Mouse (Mus musculus) cerebellum, adult 2 months (tissue): ENCODE measurements at regions not wholly inside any gene's neighbourhood (a gene's known extent, or its start where the extent isn't known, plus 50 kb on each side); places are given as distances from the start of the nearest gene placed in this dataset.

Experiments used
- CTCF ChIP-seq: fragments of 200-500 bp; IDR thresholded peaks from 2 replicates; pipeline ENCODE4 v1.5.1; 2011; ENCODE audit warnings: low read depth, mild to moderate bottlenecking, control low read depth, low read length, moderate library complexity, borderline replicate concordance; ENCODE audit not compliant: insufficient read depth
- POLR2A ChIP-seq: fragments of 200-500 bp; IDR thresholded peaks from 2 replicates; pipeline ENCODE4 v1.6.1; 2011; ENCODE audit warnings: low read length, control low read depth, borderline replicate concordance; ENCODE audit not compliant: insufficient read depth

- TF ChIP-seq CTCF (no peak), POLR2A (no peak)
Measured at GRCm38 (mm10) chr4:53227771-53228170, 68.1 kb upstream of the Abca1 start.
